Mouse (Mus musculus) intestine, postnatal 0 days (tissue): ENCODE results near the gene 4930572O03Rik. TPM values are rescaled to one million over a fixed set of nuclear protein-coding genes. Genes with fewer than 3 reads are reported as not detected.
"Not testable (repeated sequence)": the region's sequence is repeated elsewhere in the genome, so short reads cannot be mapped to it uniquely, and the experiment has no call there.

ENCODE experiments used
- ATAC-seq: fragments of 200-750 bp; cut with Nextera tagmentation; 2 replicates; pipeline ENCODE4 v1.8.0; 2017; ENCODE audit warnings: mild to moderate bottlenecking, moderate TSS enrichment, moderate library complexity
- H3K27ac ChIP-seq: fragments of 300-500 bp; sonication (generic); 2 replicates; pipeline ENCODE4 v1.5.1; 2014; ENCODE audit warnings: mild to moderate bottlenecking, low read depth, low read length, moderate library complexity
- H3K27me3 ChIP-seq: fragments of 300-500 bp; sonication (generic); replicated peaks from 2 replicates; pipeline ENCODE4 v1.6.1; 2014; ENCODE audit warnings: low read length, mixed read lengths; ENCODE audit not compliant: control insufficient read depth, insufficient read depth
- H3K36me3 ChIP-seq: fragments of 300-500 bp; sonication (generic); 2 replicates; pipeline ENCODE4 v1.6.1; 2014; ENCODE audit warnings: mild to moderate bottlenecking, moderate library complexity; ENCODE audit not compliant: control insufficient read depth, insufficient read depth
- H3K4me1 ChIP-seq: fragments of 300-500 bp; sonication (generic); replicated peaks from 2 replicates; pipeline ENCODE4 v1.6.1; 2014; ENCODE audit warnings: antibody characterized with exemption, low read length, mixed read lengths; ENCODE audit not compliant: control insufficient read depth, insufficient read depth
- H3K4me2 ChIP-seq: fragments of 300-500 bp; sonication (generic); replicated peaks from 2 replicates; pipeline ENCODE4 v1.6.1; 2014; ENCODE audit warnings: low read depth, mild to moderate bottlenecking, moderate library complexity
- H3K4me3 ChIP-seq: fragments of 300-500 bp; sonication (generic); 2 replicates; pipeline ENCODE4 v1.5.1; 2014; ENCODE audit warnings: low read depth, low read length
- H3K9ac ChIP-seq: fragments of 300-500 bp; sonication (generic); 2 replicates; pipeline ENCODE4 v1.6.1; 2014; ENCODE audit warnings: mild to moderate bottlenecking, low read depth, low read length
- H3K9me3 ChIP-seq: fragments of 300-500 bp; sonication (generic); 2 replicates; pipeline ENCODE4 v1.6.1; 2016; ENCODE audit warnings: mixed run types; ENCODE audit not compliant: control insufficient read depth
- CTCF ChIP-seq: sonication (generic); IDR thresholded peaks from 2 replicates; pipeline ENCODE4 v1.5.1; 2016; ENCODE audit warnings: low read depth, mild to moderate bottlenecking, control low read depth, antibody characterized with exemption, moderate library complexity
- WGBS: fragments of 180-500 bp; shearing (Covaris S2); extraction: QIAGEN DNeasy Blood & Tissue Kit; methylation state at CpG from one replicate; pipeline ENCODE4 v1.1.7; 2014; 5-methylcytosine and 5-hydroxymethylcytosine counted together
- polyA plus RNA-seq: library from polyadenylated mRNA; unstranded; fragments of >200 nt; fragmentation: Nextera tagmentation; extraction: Ambion mirVana; gene quantifications from 2 replicates; pipeline ENCODE4 v1.2.1, GENCODE M21; 2015

Gene 4930572O03Rik
- not detected in 2 replicates for polyA plus RNA-seq

- H3K4me2 ChIP-seq, H3K36me3 ChIP-seq, H3K9ac ChIP-seq, H3K4me1 ChIP-seq, H3K4me3 ChIP-seq, ATAC-seq, H3K27ac ChIP-seq, H3K9me3 ChIP-seq, H3K27me3 ChIP-seq: not testable (repeated sequence)
- 65% methylated on average over 1 of the region's 1 CpGs for WGBS
Measured at GRCm38 (mm10) chr5:15656959-15657358, at the start of gene 4930572O03Rik. TSS of gene 4930572O03Rik (minus strand) at chr5:15657059.

GRCm38 (mm10) chr5:15702891-15703290 lies 46.0 kb upstream of the 4930572O03Rik start:
- not testable (repeated sequence) for H3K27me3 ChIP-seq, H3K27ac ChIP-seq, ATAC-seq, H3K4me2 ChIP-seq, H3K4me3 ChIP-seq, H3K9ac ChIP-seq, H3K4me1 ChIP-seq, H3K36me3 ChIP-seq, H3K9me3 ChIP-seq
- peak; percentile 41 for TF ChIP-seq CTCF
- WGBS: 23% methylated on average over 5 of the region's 5 CpGs

GRCm38 (mm10) chr5:15697719-15698118 lies 40.9 kb upstream of the 4930572O03Rik start:
- not testable (repeated sequence) for H3K27me3 ChIP-seq, H3K27ac ChIP-seq, H3K9me3 ChIP-seq, H3K9ac ChIP-seq, ATAC-seq, H3K4me1 ChIP-seq, H3K4me3 ChIP-seq, H3K4me2 ChIP-seq, H3K36me3 ChIP-seq
- 44% methylated on average over 2 of the region's 2 CpGs for WGBS

GRCm38 (mm10) chr5:15691849-15692248 lies 35.0 kb upstream of the 4930572O03Rik start:
- ATAC-seq, H3K9me3 ChIP-seq, H3K9ac ChIP-seq, H3K27ac ChIP-seq, H3K4me1 ChIP-seq, H3K36me3 ChIP-seq, H3K4me3 ChIP-seq, H3K4me2 ChIP-seq, H3K27me3 ChIP-seq: not testable (repeated sequence)
- 82% methylated on average over 4 of the region's 4 CpGs for WGBS

- 71% methylated on average over 4 of the region's 4 CpGs for WGBS
- H3K27ac ChIP-seq, H3K4me3 ChIP-seq: not testable (repeated sequence)
Measured at GRCm38 (mm10) chr5:15690822-15691221, 34.0 kb upstream of the 4930572O03Rik start.

GRCm38 (mm10) chr5:15689659-15690213 lies 32.9 kb upstream of the 4930572O03Rik start:
- not testable (repeated sequence) for H3K27me3 ChIP-seq, H3K9ac ChIP-seq, H3K4me2 ChIP-seq, H3K4me3 ChIP-seq, H3K4me1 ChIP-seq, H3K36me3 ChIP-seq, H3K27ac ChIP-seq, H3K9me3 ChIP-seq
- WGBS: 71% methylated on average over 6 of the region's 6 CpGs
- ATAC-seq: peak; percentile 82

More at GRCm38 (mm10) chr5:15690822-15691221, 34.0 kb upstream of the 4930572O03Rik start:
- ATAC-seq: peak; percentile 7; the same call in 1 of the 2 replicates
- not testable (repeated sequence) for H3K4me2 ChIP-seq, H3K36me3 ChIP-seq, H3K9me3 ChIP-seq, H3K27me3 ChIP-seq, H3K9ac ChIP-seq, H3K4me1 ChIP-seq

- WGBS: 55% methylated on average over 4 of the region's 4 CpGs
- not testable (repeated sequence) for H3K4me2 ChIP-seq, H3K9ac ChIP-seq, H3K27me3 ChIP-seq, H3K4me1 ChIP-seq, H3K36me3 ChIP-seq, H3K27ac ChIP-seq, H3K9me3 ChIP-seq, H3K4me3 ChIP-seq
- ATAC-seq: peak; percentile 74
Measured at GRCm38 (mm10) chr5:15688874-15689658, 32.2 kb upstream of the 4930572O03Rik start.

GRCm38 (mm10) chr5:15681301-15682035 lies 24.6 kb upstream of the 4930572O03Rik start:
- H3K4me2 ChIP-seq, H3K4me1 ChIP-seq, H3K27ac ChIP-seq, H3K9me3 ChIP-seq, H3K27me3 ChIP-seq, H3K4me3 ChIP-seq, H3K36me3 ChIP-seq, H3K9ac ChIP-seq: not testable (repeated sequence)
- WGBS: 81% methylated on average over 7 of the region's 10 CpGs
- peak; percentile 69 for ATAC-seq
